Mouse (Mus musculus): ENCODE results near the gene Rpl22.

DNA sequence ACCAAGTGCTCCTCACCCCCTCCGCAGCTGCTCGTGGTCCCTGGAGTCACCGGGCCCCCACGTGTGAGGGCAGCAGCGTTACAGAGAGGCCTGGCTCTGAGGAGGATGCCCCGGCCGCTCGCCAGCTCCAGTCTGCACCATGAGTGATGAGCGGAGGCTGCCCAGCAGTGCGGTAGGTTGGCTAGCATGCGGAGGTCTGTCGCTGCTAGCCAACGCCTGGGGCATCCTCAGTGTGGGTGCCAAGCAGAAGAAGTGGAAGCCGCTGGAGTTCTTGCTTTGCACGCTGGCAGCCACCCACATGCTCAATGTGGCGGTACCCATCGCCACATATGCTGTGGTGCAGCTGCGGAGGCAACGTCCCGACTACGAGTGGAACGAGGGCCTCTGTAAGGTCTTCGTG lies 46.6 kb upstream of the Rpl22 start:
- TF ChIP-seq GATA1 (IDR thresholded peaks at IDR 0.05; ENCODE audit: borderline replicate concordance, low read length) (no peak), FLI1 (IDR thresholded peaks at IDR 0.05; ENCODE audit: low read length) (no peak)
